Mouse (Mus musculus): ENCODE measurements around the gene Pacs2. TPM values are rescaled to one million over a fixed set of nuclear protein-coding genes. Genes with fewer than 3 reads are reported as not detected.

The Pacs2 gene
- polyA plus RNA-seq, 1 experiment from 2014 or later: 5.1 TPM

GRCm38 (mm10) chr12:112994153-112994552 lies 20.2 kb upstream of the Pacs2 start:
- H3K36me3 ChIP-seq (ENCODE audit: control insufficient read depth, insufficient read depth): peaks cover 10% of the 10 kb centered on the region
- no peak overlapping the region for H3K4me3 ChIP-seq (ENCODE audit: low read depth, low read length)
- no peak overlapping the region for H3K27ac ChIP-seq (ENCODE audit: low read depth, low read length)
- ATAC-seq: peak; percentile 41; the same call in 1 of the 2 replicates
- H3K9ac ChIP-seq (ENCODE audit: low read depth, low read length): no peak overlapping the region
- no peaks in the 10 kb centered on the region for H3K27me3 ChIP-seq (replicated peaks; ENCODE audit: control insufficient read depth, insufficient read depth, low read length)
- H3K4me2 ChIP-seq (replicated peaks; ENCODE audit: low read depth): no peak overlapping the region
- TF ChIP-seq CTCF (IDR thresholded peaks at IDR 0.05; ENCODE audit: low read depth): no peak
- H3K4me1 ChIP-seq (replicated peaks; ENCODE audit: control insufficient read depth, insufficient read depth, low read length): 0 out of 2 replicates have a peak, but pooled peaks cover 6% of the 10 kb centered on the region
- H3K9me3 ChIP-seq (ENCODE audit: control insufficient read depth): no peaks in the 10 kb centered on the region
- 50% methylated on average over 4 of the region's 4 CpGs for WGBS

GRCm38 (mm10) chr12:112999569-113000293 lies 14.6 kb upstream of the Pacs2 start:
- WGBS: under 1% methylated on average over 56 of the region's 56 CpGs
- Histone ChIP-seq H3K9ac (ENCODE audit: low read depth, low read length) (peak overlapping the region; percentile 92), H3K4me2 (replicated peaks; ENCODE audit: low read depth) (peak overlapping the region; percentile 90), H3K27ac (ENCODE audit: low read depth, low read length) (peak overlapping the region; percentile 96), H3K4me1 (replicated peaks; ENCODE audit: control insufficient read depth, insufficient read depth, low read length) (0 out of 2 replicates have a peak, but pooled peaks cover 6% of the 10 kb centered on the region), H3K4me3 (ENCODE audit: low read depth, low read length) (peak overlapping the region; percentile 88), H3K36me3 (ENCODE audit: control insufficient read depth, insufficient read depth) (no peaks in the 10 kb centered on the region), H3K9me3 (ENCODE audit: control insufficient read depth) (no peaks in the 10 kb centered on the region), H3K27me3 (replicated peaks; ENCODE audit: control insufficient read depth, insufficient read depth, low read length) (no peaks in the 10 kb centered on the region)
- no peak for ATAC-seq
- TF ChIP-seq CTCF (IDR thresholded peaks at IDR 0.05; ENCODE audit: low read depth): no peak

- peak within 1 kb of the TSS; percentile 96 for H3K27ac ChIP-seq (ENCODE audit: low read depth, low read length)
- no peaks in the 10 kb centered on the region for H3K36me3 ChIP-seq (ENCODE audit: control insufficient read depth, insufficient read depth)
- H3K4me2 ChIP-seq (replicated peaks; ENCODE audit: low read depth): peak within 1 kb of the TSS; percentile 90
- H3K9ac ChIP-seq (ENCODE audit: low read depth, low read length): peak within 1 kb of the TSS; percentile 92
- under 1% methylated on average over 96 of the region's 96 CpGs for WGBS
- H3K27me3 ChIP-seq (replicated peaks; ENCODE audit: control insufficient read depth, insufficient read depth, low read length): no peaks in the 10 kb centered on the region
- no peaks in the 10 kb centered on the region for H3K9me3 ChIP-seq (ENCODE audit: control insufficient read depth)
- TF ChIP-seq CTCF (IDR thresholded peaks at IDR 0.05; ENCODE audit: low read depth): peak; percentile 40
- peak; percentile 97 for ATAC-seq
- H3K4me3 ChIP-seq (ENCODE audit: low read depth, low read length): peak within 1 kb of the TSS; percentile 88
- 0 out of 2 replicates have a peak, but pooled peaks cover 6% of the 10 kb centered on the region for H3K4me1 ChIP-seq (replicated peaks; ENCODE audit: control insufficient read depth, insufficient read depth, low read length)
Observed at GRCm38 (mm10) chr12:113000294-113001132, 13.8 kb upstream of the Pacs2 start, which contains the start of gene Brf1. TSS of gene Brf1 (minus strand) at chr12:113000704.

- Histone ChIP-seq H3K9me3 (ENCODE audit: control insufficient read depth) (no peaks in the 10 kb centered on the region), H3K36me3 (ENCODE audit: control insufficient read depth, insufficient read depth) (no peaks in the 10 kb centered on the region), H3K4me1 (replicated peaks; ENCODE audit: control insufficient read depth, insufficient read depth, low read length) (0 out of 2 replicates have a peak, but pooled peaks cover 6% of the 10 kb centered on the region), H3K4me2 (replicated peaks; ENCODE audit: low read depth) (peak overlapping the region; percentile 90), H3K9ac (ENCODE audit: low read depth, low read length) (peak overlapping the region; percentile 45), H3K27me3 (replicated peaks; ENCODE audit: control insufficient read depth, insufficient read depth, low read length) (no peaks in the 10 kb centered on the region), H3K27ac (ENCODE audit: low read depth, low read length) (peak overlapping the region; percentile 82), H3K4me3 (ENCODE audit: low read depth, low read length) (peak overlapping the region; percentile 88)
- no peak for TF ChIP-seq CTCF (IDR thresholded peaks at IDR 0.05; ENCODE audit: low read depth)
- no peak for ATAC-seq
- WGBS: under 1% methylated on average over 5 of the region's 5 CpGs
Observed at GRCm38 (mm10) chr12:113001133-113001474, 13.2 kb upstream of the Pacs2 start.

GRCm38 (mm10) chr12:113002667-113003066 lies 11.6 kb upstream of the Pacs2 start:
- Histone ChIP-seq H3K9ac (ENCODE audit: low read depth, low read length) (no peak overlapping the region), H3K4me3 (ENCODE audit: low read depth, low read length) (no peak overlapping the region), H3K4me2 (replicated peaks; ENCODE audit: low read depth) (no peak overlapping the region), H3K27ac (ENCODE audit: low read depth, low read length) (no peak overlapping the region), H3K4me1 (replicated peaks; ENCODE audit: control insufficient read depth, insufficient read depth, low read length) (0 out of 2 replicates have a peak, but pooled peaks cover 6% of the 10 kb centered on the region), H3K9me3 (ENCODE audit: control insufficient read depth) (no peaks in the 10 kb centered on the region), H3K27me3 (replicated peaks; ENCODE audit: control insufficient read depth, insufficient read depth, low read length) (no peaks in the 10 kb centered on the region), H3K36me3 (ENCODE audit: control insufficient read depth, insufficient read depth) (no peaks in the 10 kb centered on the region)
- ATAC-seq: no peak
- WGBS: 46% methylated on average over 2 of the region's 2 CpGs
- peak; percentile 44 for TF ChIP-seq CTCF (IDR thresholded peaks at IDR 0.05; ENCODE audit: low read depth)

- Histone ChIP-seq H3K4me2 (replicated peaks; ENCODE audit: low read depth) (no peak overlapping the region), H3K4me1 (replicated peaks; ENCODE audit: control insufficient read depth, insufficient read depth, low read length) (0 out of 2 replicates have a peak, but pooled peaks cover 1% of the 10 kb centered on the region), H3K9ac (ENCODE audit: low read depth, low read length) (no peak overlapping the region), H3K27ac (ENCODE audit: low read depth, low read length) (no peak overlapping the region), H3K36me3 (ENCODE audit: control insufficient read depth, insufficient read depth) (no peaks in the 10 kb centered on the region), H3K4me3 (ENCODE audit: low read depth, low read length) (no peak overlapping the region), H3K27me3 (replicated peaks; ENCODE audit: control insufficient read depth, insufficient read depth, low read length) (no peaks in the 10 kb centered on the region), H3K9me3 (ENCODE audit: control insufficient read depth) (no peaks in the 10 kb centered on the region)
- no peak for TF ChIP-seq CTCF (IDR thresholded peaks at IDR 0.05; ENCODE audit: low read depth)
- no peak for ATAC-seq
- 78% methylated on average over 8 of the region's 8 CpGs for WGBS
Observed at GRCm38 (mm10) chr12:113004011-113004410, 10.3 kb upstream of the Pacs2 start.

Measured in intestine, postnatal 0 days (tissue).